Mouse (Mus musculus): Measurements from ENCODE around the gene Tmc5.

Gene Tmc5

DNA sequence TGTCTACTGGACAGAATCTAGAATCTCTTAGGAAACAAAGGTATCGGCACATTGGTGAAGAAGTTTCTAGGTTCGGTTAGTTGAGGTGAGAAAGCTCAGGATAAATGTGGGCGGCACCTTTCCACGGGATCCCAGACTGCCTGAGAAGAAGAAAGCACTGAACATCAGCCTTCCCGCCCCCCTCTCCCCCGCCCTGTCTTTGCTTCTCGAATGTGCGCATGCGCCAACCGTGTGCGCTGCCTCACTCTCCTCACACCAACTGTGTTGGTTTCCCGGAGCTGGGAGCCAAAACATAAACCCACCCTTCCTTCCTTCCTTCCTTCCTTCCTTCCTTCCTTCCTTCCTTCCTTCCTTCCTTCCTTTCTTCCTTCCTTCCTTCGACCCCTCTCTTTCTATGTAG is 13.6 kb downstream of the Tmc5 start:
- no peak for DNase-seq (ENCODE audit: low spot score in 2 of 2)

DNA sequence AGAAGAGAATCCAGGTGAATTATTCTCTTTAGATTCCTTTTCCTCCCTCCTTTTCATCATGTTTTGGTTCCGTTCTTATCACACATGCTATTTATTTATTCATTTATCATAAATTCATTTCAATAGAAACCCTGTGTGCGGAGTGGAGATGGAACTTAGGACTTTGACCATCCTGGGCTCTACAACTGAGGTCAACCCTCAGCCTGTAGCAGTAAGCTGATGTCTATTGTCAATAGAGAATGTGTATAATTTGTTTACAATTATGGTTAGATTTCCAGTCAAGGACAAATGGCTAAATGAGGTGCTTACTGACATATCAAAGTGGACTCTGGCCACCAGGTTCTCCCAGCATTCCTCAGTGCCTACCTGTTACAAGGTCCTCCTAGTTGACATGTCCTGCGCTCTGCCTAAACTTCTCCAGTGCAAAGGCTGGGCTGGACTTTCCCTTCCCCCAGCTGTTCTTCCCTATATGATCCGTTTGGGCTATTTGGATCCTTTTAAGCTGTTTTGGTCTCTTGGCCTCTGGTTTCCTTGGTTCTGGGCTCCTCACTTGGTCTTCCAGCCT is 14.2 kb downstream of the Tmc5 start:
- no peak for DNase-seq (ENCODE audit: low spot score in 2 of 2)

DNA sequence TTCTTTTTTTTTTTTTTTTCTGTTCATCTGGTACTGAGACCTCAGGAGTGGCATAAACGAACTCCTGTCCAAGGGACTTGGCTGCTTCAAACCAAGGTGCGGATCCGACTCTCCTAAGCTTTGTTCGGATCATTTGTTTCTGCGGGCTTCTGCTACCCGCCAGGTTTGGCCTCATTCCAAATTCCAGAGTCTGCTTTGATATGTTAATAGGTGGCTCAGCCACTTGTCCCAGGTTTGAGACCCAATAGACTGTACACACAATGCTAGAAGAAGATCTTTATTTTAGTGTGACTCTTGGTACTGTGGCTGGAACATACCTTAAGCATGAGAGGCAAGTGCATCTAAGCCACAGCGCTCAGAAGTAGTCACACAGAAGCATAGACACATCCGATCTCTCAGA is 14.8 kb downstream of the Tmc5 start:
- DNase-seq (ENCODE audit: low spot score in 2 of 2): no peak

DNA sequence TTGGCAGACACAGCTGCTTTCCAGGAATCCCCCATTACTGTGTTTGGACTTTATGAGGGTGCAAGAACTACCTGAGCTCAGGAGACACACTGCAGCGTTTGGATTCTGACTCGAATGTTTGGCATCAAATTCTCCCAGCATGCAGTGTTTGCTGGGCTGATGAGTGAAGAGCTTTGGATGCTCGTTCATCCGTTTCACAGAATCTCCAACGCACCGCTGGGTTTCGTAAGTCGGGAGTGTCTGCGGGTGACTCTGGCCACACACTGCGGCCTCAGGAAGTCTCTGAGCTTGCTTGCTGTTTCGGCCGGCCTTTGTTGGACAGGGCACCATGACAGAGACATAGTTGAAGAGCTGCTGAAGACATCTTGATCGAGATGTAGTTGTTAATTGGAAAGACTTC is 17.0 kb downstream of the Tmc5 start:
- no peak for DNase-seq (ENCODE audit: low spot score in 2 of 2)

DNA sequence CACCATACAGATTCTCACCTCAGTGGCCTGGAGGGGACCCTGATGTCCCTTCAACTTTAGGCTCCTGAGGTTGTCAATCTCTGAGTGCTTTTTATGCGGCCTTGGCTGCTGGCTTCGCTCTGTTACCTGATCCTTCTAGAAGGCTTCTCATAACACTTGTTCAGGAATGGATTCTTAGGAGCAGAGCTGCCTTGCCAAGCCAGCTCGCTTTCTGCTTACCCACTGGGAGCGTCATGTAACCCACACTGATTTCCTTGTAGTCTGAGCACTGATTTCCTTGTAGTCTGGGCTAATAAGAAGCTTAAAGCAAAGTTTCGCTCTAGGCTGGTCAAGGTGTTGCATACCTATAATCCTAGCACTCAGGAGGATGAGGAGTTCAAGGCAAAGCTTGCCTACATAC is 21.0 kb downstream of the Tmc5 start:
- no peak for DNase-seq (ENCODE audit: low spot score in 2 of 2)

DNA sequence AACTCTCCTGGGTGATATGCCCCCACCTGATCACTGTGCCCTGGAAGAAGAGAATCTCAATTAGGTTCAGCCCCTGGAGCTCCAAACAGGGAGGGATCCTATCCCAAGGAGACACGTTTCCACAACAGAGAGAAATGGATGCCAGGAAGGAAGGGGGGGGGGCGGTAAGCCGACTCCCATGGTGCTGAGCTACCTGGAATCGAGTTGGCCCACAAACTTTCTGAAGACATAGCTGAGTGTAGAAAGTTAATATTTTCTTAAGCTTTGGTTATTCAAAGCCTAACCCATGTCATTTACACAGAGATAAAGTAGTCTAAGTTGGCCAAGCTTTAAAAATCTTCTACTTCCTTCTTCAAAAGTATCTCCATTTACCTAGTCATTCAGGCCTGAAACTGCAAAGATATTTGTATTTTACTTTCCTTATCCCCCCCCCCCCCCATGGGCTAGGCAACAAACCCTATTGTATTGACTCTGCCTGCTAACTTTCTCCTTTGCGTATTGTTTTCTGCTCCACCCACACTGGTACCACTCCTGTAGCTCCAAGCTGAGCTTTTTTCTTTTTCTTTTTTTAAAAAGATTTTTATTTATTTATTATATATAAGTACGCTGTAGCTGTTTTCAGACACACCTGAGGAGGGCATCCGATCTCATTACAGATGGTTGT is 23.3 kb downstream of the Tmc5 start:
- no peak for DNase-seq (ENCODE audit: low spot score in 2 of 2)

DNA sequence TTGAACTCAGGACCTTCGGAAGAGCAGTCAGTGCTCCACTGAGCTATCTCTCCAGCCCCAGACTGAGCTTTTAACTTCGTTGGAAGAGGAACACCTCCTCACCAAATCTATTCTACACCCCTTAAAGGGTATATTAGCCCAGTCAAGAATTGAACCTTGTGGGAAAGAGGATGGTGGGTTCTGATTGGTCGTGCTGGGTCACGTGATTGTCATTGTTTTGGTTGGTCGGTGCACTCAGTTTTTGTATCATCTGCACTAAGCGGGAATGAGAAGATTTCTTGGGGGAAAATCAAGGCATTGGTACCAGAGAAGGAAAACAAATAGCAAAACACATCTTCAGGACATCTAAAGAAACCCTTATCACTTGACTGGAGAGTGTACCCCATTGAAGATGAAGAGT is 24.0 kb downstream of the Tmc5 start:
- no peak for DNase-seq (ENCODE audit: low spot score in 2 of 2)

DNA sequence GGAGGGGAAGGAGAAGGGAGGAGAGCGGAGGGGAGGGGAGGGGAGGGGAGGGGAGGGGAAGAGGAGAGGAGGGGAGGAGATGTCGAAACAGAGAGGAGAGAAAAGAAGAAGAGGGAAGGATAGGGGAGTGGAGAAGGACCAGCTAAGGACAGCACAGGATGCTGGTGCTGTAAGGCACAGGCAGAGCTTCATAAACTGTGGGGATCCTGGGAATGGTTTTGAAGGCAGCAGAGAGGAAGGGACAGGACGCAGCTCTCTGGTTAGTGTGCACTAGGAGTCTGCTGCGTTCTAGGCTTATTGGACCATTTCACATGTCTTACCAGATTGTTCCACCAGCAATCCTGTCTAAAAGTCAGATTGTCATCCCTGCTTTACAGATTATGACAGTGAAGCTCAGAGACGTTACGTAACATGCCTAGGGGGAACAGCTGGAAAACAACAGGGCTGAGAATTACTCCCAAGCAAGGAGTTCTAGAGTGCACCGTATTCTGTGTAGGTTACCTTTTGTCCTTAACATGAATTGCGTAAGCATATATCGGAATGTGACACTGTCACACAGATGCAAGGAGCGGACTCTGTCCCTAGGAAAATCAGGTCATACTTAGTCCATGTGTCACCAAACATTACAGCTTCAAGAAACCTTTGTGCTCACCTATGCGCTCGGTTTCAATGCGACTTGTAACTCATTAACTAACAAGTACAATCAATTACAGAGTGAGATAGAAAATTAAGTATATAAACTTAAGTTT is 30.6 kb downstream of the Tmc5 start:
- DNase-seq (ENCODE audit: low spot score in 2 of 2): no peak

DNA sequence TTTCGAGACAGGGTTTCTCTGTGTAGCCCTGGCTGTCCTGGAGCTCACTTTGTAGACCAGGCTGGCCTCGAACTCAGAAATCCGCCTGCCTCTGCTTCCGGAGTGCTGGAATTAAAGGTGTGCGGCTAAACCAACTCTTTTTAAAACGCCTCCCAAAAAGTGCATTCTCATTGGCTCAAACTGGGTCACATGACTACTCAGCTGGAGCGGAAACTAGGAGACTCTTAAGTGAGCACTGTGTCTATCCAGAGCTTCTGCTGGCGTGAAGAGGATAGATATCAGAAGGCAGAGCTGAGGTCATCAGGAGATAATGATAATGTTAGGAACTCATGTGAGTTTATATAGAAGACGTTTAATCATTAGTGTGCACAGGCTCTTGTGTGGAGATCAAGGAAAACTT is 36.0 kb downstream of the Tmc5 start:
- no peak for DNase-seq (ENCODE audit: low spot score in 2 of 2)

DNA sequence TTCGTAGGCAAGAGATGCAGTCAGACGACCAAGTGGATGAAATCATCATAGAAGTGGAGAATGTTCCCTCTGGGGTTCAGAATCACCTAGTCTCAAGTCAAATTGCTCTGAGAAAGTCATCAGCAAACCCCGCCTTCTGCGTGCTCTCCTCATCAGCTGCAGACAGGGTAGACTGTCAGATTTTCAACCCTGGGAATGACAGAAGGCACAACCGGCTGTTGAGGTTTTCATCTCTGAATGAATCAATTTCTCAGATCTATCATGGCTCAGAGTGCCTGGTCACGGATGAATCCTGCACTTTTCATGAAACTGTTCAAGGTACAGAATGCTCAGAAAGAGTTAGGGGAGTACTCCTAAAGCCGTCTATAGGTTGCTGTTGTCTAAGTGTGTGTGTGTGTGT is 36.9 kb downstream of the Tmc5 start:
- DNase-seq (ENCODE audit: low spot score in 2 of 2): no peak

DNA sequence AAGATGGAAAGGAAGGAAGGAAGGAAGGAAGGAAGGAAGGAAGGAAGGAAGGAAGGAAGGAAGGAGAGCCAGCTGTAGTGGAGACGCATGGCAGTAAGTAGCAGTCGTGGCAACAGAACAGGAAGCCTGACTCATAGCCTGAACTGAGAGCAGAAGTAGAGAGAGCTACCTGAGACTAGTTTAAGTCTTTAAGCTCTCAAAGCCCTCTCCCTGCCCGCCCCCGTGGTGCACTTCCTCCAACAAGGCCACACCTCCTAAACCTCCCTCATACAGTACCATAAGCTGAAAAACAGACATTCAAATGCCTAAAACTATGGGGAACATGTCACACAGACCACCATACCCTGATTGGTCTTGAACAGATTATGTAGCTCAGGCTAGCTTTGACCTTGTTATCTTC is 40.4 kb downstream of the Tmc5 start:
- DNase-seq (ENCODE audit: low spot score in 2 of 2): no peak

DNA sequence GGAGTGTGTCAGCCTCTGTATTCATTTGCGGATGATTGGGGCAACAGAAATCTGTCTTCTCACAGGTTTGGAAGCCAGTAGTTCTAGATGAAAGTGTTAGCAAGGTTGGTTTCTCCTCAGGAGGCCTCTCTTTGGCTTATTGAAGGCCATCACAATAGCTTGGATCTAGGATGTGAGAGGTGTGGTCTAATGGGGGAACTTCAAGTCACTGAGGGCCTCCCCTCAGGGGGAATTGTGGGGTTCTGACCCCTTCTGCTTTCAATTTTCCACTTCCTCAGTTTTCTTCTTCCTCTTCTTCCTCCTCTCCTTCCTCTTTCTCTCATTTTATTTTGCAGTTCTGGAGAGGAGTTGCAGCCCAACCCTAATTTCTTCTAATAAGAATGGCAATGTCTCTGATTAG is 49.1 kb downstream of the Tmc5 start:
- no peak for DNase-seq (ENCODE audit: low spot score in 2 of 2)

DNA sequence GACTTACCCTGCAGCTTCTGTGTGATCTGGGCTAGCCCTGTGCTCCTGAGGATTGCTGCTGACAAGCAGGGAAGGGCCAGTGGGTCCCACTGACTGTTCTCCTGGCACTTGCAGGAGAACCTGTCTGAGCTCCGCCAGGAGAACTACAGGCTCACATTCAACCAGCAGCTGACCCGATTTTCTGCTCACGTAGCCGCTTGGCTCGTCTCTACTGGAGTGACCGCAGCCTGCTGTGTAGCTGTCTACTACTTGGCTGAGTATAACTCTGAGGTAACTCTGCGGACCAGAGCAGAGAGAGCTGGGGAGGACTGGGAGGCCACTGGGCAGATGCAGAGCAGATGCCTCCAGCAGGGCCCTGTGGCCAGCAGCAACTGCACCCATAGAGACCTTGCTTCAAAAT is 52.2 kb downstream of the Tmc5 start:
- no peak for DNase-seq (ENCODE audit: low spot score in 2 of 2)

DNA sequence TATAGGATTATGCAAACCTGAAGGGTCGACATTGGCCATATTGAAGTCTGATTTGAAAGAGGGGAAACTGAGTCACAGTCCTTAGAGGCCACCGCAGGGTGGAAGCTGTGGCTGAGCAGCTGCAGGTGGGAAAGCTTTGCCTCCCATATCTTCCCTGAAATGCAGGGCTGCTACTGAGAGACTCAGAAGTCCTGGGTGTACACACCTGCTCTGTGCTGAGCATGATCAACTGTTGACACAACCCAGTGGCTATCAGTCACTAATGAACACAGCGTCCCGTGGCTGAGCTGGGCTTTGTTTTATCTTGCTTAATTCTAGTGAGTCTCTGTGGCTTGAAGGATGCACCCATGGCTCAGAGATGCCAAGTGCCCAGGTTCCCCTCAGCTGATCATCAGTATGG is 53.0 kb downstream of the Tmc5 start:
- DNase-seq (ENCODE audit: low spot score in 2 of 2): no peak

DNA sequence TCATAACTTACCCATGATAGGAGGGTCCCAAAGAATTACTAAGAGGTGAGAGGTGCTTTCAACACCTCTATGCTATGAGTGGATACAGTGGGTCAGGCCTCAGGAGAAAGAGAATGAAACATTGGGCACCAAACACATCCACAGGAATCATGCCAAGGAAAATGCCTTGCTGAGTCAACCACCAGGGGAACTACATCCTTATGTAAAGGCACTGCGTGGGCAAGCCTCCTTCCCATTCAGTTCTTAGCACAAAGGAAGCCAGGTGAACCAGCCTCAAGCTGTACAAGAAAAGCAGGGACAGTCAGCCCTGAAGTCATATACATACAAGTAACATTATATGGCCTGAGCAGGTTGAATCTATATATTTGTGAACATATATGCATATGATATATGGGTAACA is 53.8 kb downstream of the Tmc5 start:
- no peak for DNase-seq (ENCODE audit: low spot score in 2 of 2)

DNA sequence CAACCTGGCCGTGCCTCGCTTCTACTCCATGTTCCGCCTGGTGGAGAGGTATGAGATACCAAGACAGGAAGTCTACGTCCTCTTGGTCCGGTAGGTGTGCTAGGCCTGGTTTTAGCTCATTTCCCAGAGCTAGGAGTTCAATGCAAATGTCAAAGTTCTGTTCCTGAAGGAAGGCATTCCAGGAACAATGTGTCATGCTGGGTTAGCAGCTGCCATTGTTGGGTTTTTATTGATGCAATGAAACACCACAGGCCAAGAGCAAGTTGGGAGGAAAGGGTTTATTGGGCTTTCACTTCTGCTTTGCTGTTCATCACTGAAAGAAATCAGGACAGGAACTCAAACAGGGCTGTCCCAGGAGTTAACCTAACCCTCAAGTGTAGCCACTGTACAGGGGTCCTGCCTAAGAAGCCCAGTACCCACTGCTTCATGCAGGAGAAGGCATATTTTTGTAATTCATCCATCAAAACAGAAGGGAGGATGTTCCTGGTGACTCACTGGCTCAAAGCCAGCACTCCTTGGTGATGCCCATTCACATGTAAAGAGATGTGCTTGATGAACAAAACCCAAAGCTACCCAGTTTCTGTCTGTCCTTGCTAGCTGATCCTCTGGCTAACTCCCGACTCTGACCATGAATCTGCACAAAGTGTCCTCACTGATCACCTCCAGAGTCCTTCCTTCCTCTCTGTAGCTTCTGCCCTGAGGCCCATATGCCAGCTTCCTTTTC is 55.6 kb downstream of the Tmc5 start:
- DNase-seq (ENCODE audit: low spot score in 2 of 2): no peak

DNA sequence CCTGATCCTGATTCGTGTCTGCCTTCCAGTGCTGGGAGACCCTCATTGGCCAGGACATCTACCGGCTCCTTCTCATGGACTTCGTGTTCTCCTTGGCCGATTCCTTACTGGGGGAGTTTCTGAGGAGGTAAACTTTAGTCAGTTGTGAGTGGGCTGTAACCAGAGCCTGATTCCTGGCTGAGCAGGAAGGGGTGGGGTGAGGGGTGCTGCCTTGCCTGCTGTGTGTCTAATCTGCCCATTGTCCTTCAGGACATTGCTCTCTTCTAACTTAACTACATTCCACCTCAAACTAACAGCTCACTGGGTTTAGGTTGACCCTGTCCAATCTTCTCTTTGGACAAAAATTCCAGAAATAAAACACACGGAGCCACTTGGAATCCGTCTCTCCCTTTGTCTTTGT is 59.6 kb downstream of the Tmc5 start:
- DNase-seq (ENCODE audit: low spot score in 2 of 2): no peak

DNA sequence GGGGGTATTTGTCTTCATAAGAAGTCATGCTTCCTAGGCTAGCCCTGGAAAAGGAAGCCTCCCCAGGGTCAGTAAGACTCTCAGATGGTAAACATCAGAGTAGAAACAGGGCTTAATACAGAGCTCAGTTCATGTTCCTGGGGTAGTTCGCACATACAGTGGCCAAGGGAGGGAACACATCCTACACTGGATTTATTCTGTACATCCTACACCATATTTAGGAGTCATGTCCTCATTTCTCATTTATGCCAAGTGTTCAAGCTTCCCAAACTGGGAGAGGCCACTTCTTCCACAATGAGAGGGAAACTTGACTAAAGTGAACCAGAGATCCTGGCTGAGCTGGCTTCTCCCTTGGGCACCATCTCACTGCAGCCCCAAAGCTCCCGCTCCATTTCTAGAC is 70.7 kb downstream of the Tmc5 start:
- DNase-seq (ENCODE audit: low spot score in 2 of 2): no peak

DNA sequence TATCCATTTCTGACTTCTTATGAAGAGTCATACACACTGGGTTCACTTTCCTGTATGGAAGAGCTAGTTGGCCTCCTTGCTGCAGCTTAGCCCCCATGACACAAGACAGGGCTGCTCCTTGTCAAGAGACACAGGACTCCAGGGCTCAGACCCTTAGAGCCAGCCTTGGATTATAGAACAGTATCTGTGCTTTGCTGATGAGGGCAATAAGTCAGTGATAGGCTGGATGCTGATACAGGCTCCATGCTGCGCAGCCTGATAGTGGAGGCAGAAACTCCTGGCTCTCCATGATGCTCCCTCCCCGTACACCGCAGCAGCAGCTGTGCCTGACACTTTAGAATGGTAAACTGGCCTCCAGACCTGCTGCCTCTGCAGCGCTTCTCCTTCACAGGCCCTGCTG is 73.0 kb downstream of the Tmc5 start:
- no peak for DNase-seq (ENCODE audit: low spot score in 2 of 2)

DNA sequence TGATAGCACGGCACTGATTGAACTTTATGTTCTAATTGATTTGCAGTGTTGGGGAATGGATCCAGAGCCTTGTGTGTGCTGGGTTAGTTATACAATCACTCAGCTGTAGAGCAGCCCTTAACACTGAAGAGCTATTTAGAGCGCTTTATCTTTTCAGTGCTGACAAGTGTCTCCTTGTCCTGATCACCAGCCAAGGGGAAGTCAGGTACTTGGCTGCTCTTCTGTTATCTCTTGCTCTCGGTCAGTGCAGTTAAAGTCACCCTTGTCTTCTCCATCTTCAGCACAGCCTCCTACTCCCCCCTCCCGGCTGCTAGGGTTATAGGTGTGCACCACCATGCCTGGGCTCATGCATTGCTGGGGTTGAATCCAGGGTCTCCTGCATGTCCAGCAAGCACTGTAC is 79.7 kb downstream of the Tmc5 start:
- DNase-seq (ENCODE audit: low spot score in 2 of 2): no peak

DNA sequence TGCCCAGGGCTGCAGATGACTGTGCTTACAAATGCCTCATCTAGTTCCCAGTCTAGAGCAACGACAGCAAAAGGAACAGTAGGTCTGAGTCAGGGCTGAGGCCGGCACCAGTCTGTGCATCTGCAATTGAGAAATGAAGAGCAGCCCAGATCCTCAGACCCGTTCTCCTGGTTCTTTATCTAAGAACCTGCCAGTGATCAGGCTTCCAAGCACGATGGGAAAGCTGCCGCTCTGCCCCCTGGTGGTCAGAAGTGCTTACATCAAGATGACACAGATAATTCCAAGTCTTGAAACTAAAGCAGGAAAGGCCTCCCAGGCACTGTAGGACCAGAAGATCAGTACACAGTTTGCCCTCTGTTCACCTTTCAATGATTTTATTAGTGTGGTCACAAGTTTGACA is 91.1 kb downstream of the Tmc5 start:
- DNase-seq (ENCODE audit: low spot score in 2 of 2): peak; percentile 5 to 40

DNA sequence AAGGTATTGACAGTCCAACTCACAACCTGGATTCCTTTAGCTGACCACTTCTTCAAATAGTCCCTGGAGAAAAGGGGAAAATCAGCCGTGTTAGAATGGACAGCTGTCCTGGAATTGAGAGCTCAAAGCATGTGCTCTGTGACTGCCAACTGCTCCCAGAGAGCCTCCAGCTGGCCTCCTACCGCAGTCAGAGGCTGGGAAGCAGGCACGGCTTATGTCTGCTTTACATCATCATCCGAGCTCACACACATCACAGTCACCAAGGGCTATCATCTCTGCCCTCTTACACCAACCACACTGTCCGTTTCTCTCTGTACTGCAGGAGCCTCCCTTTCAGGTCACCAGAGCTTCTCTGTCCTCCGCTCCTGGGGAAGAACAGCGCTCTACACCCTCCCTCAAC is 92.0 kb downstream of the Tmc5 start:
- DNase-seq (ENCODE audit: low spot score in 2 of 2): no peak

DNA sequence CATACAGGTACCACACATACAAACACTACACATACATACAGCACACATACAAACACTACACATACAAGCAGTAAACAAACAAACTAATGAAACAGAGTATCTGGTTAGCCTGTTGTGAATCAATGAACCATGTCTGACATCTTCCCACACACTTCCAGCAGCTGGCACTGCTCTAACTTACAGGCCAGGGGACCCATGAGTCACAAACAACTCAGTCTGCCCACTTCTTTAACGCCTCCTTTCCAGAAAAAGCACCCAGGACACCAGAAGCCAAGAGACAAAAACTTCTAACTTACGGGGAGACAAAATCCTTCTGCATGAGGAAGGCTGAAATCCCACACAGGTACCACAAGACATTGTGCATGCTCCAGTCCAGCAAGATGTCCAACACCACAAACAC is 94.2 kb downstream of the Tmc5 start:
- no peak for DNase-seq (ENCODE audit: low spot score in 2 of 2)
